Mouse (Mus musculus) megakaryocyte, embryonic 14.5 days (primary cell): ENCODE data around the gene Gpr156. TPM values are rescaled to one million over a fixed set of nuclear protein-coding genes. Genes with fewer than 3 reads are reported as not detected.
"Not testable (repeated sequence)": the region's sequence is repeated elsewhere in the genome, so short reads cannot be mapped to it uniquely, and the experiment has no call there.

Source experiments
- H3K27me3 ChIP-seq: replicated peaks from 2 replicates; pipeline ENCODE3; 2012; ENCODE audit warnings: inconsistent platforms
- H3K36me3 ChIP-seq: replicated peaks from 2 replicates; pipeline ENCODE3; 2012; ENCODE audit warnings: low read length, inconsistent platforms, mixed read lengths
- H3K4me1 ChIP-seq: 2 replicates; pipeline ENCODE4 v1.6.1; 2012; ENCODE audit warnings: inconsistent platforms
- H3K4me3 ChIP-seq: replicated peaks from 2 replicates; pipeline ENCODE3; 2012; ENCODE audit warnings: moderate library complexity, mild to moderate bottlenecking, inconsistent platforms
- H3K9me3 ChIP-seq: 2 replicates; pipeline ENCODE4 v1.6.1; 2012; ENCODE audit warnings: inconsistent platforms
- FLI1 ChIP-seq: IDR thresholded peaks from 2 replicates; pipeline ENCODE4 v1.6.1; 2012; ENCODE audit warnings: low read length, inconsistent platforms, mixed read lengths
- GATA1 ChIP-seq: IDR thresholded peaks from 3 replicates; pipeline ENCODE4 v1.6.1; 2012; ENCODE audit warnings: mixed read lengths, low read length, inconsistent platforms, borderline replicate concordance
- polyA plus RNA-seq: library from polyadenylated mRNA; stranded (reverse); fragments of >175 nt; gene quantifications from 2 replicates; pipeline ENCODE4 v1.2.3, GENCODE M21; 2012; ENCODE audit warnings: low replicate concordance; ENCODE audit not compliant: insufficient read depth

Gpr156 gene
- polyA plus RNA-seq, 1 experiment, result not detected

GRCm38 (mm10) chr16:38011486-38011885 lies 95.2 kb downstream of the Gpr156 start:
- TF ChIP-seq FLI1, result no peak
- TF ChIP-seq GATA1, result no peak
- H3K4me3 ChIP-seq, result no peak overlapping the region
- H3K27me3 ChIP-seq, result peaks cover 7% of the 10 kb centered on the region
- H3K36me3 ChIP-seq, result no peaks in the 10 kb centered on the region
- H3K4me1 ChIP-seq, result no peaks in the 10 kb centered on the region
- no peaks in the 10 kb centered on the region for H3K9me3 ChIP-seq

GRCm38 (mm10) chr16:38012382-38012781 lies 96.1 kb downstream of the Gpr156 start:
- H3K36me3 ChIP-seq, result no peaks in the 10 kb centered on the region
- no peaks in the 10 kb centered on the region for H3K4me1 ChIP-seq
- H3K27me3 ChIP-seq, result peaks cover 5% of the 10 kb centered on the region
- no peak overlapping the region for H3K4me3 ChIP-seq
- H3K9me3 ChIP-seq, result no peaks in the 10 kb centered on the region
- no peak for TF ChIP-seq GATA1
- no peak for TF ChIP-seq FLI1

GRCm38 (mm10) chr16:38012891-38013290 lies 96.6 kb downstream of the Gpr156 start:
- Histone ChIP-seq H3K9me3 (no peaks in the 10 kb centered on the region), H3K36me3 (no peaks in the 10 kb centered on the region), H3K4me1 (no peaks in the 10 kb centered on the region), H3K27me3 (peaks cover 2% of the 10 kb centered on the region), H3K4me3 (no peak overlapping the region)
- TF ChIP-seq FLI1, result no peak
- no peak for TF ChIP-seq GATA1

- no peaks in the 10 kb centered on the region for H3K27me3 ChIP-seq
- no peak overlapping the region for H3K4me3 ChIP-seq
- no peaks in the 10 kb centered on the region for H3K9me3 ChIP-seq
- no peak for TF ChIP-seq FLI1
- no peak for TF ChIP-seq GATA1
- H3K4me1 ChIP-seq, result no peaks in the 10 kb centered on the region
- no peaks in the 10 kb centered on the region for H3K36me3 ChIP-seq
Measured at GRCm38 (mm10) chr16:38014951-38015350, 98.7 kb downstream of the Gpr156 start.

- TF ChIP-seq FLI1 (no peak), GATA1 (no peak)
- Histone ChIP-seq H3K9me3 (no peaks in the 10 kb centered on the region), H3K27me3 (no peaks in the 10 kb centered on the region), H3K4me3 (no peak overlapping the region), H3K4me1 (no peaks in the 10 kb centered on the region), H3K36me3 (no peaks in the 10 kb centered on the region)
Measured at GRCm38 (mm10) chr16:38016928-38017524, 100.7 kb downstream of the Gpr156 start.

- no peaks in the 10 kb centered on the region for H3K27me3 ChIP-seq
- H3K36me3 ChIP-seq, result no peaks in the 10 kb centered on the region
- H3K4me3 ChIP-seq, result no peak overlapping the region
- H3K9me3 ChIP-seq, result no peaks in the 10 kb centered on the region
- H3K4me1 ChIP-seq, result no peaks in the 10 kb centered on the region
- TF ChIP-seq FLI1, result no peak
- no peak for TF ChIP-seq GATA1
Measured at GRCm38 (mm10) chr16:38017958-38018376, 101.7 kb downstream of the Gpr156 start.

- peaks cover 4% of the 10 kb centered on the region; the same call in 1 of the 2 replicates for H3K9me3 ChIP-seq
Measured at GRCm38 (mm10) chr16:38032644-38033043, 116.3 kb downstream of the Gpr156 start.

GRCm38 (mm10) chr16:38033071-38033470 lies 116.8 kb downstream of the Gpr156 start:
- TF ChIP-seq GATA1 (no peak), FLI1 (no peak)
- no peak overlapping the region for H3K4me3 ChIP-seq
- H3K9me3 ChIP-seq, result peaks cover 4% of the 10 kb centered on the region; the same call in 1 of the 2 replicates
- no peaks in the 10 kb centered on the region for H3K36me3 ChIP-seq
- H3K4me1 ChIP-seq, result no peaks in the 10 kb centered on the region
- peaks cover 8% of the 10 kb centered on the region for H3K27me3 ChIP-seq

More at GRCm38 (mm10) chr16:38032644-38033043, 116.3 kb downstream of the Gpr156 start:
- H3K4me3 ChIP-seq, result no peak overlapping the region
- peaks cover 8% of the 10 kb centered on the region for H3K27me3 ChIP-seq
- TF ChIP-seq GATA1, result no peak
- TF ChIP-seq FLI1, result no peak
- no peaks in the 10 kb centered on the region for H3K4me1 ChIP-seq
- H3K36me3 ChIP-seq, result no peaks in the 10 kb centered on the region

- not testable (repeated sequence) for H3K27me3 ChIP-seq, H3K9me3 ChIP-seq, H3K4me1 ChIP-seq, H3K4me3 ChIP-seq, H3K36me3 ChIP-seq
Measured at GRCm38 (mm10) chr16:38038101-38038500, 121.8 kb downstream of the Gpr156 start.

GRCm38 (mm10) chr16:38042160-38042559 lies 125.9 kb downstream of the Gpr156 start:
- no peaks in the 10 kb centered on the region for H3K4me1 ChIP-seq
- no peaks in the 10 kb centered on the region for H3K9me3 ChIP-seq
- H3K36me3 ChIP-seq, result no peaks in the 10 kb centered on the region
- H3K27me3 ChIP-seq, result peaks cover 4% of the 10 kb centered on the region
- no peak overlapping the region for H3K4me3 ChIP-seq
- no peak for TF ChIP-seq GATA1
- no peak for TF ChIP-seq FLI1

- H3K4me3 ChIP-seq, result no peak overlapping the region
- TF ChIP-seq GATA1, result no peak
- no peak for TF ChIP-seq FLI1
- H3K4me1 ChIP-seq, result no peaks in the 10 kb centered on the region
- H3K36me3 ChIP-seq, result no peaks in the 10 kb centered on the region
- H3K27me3 ChIP-seq, result peaks cover 8% of the 10 kb centered on the region
- no peaks in the 10 kb centered on the region for H3K9me3 ChIP-seq
Measured at GRCm38 (mm10) chr16:38044551-38044950, 128.3 kb downstream of the Gpr156 start.
